Mouse (Mus musculus): ENCODE data around the gene Poln. TPM values are rescaled to one million over a fixed set of nuclear protein-coding genes. Genes with fewer than 3 reads are reported as not detected.

The Poln gene
- polyA plus RNA-seq, 1 experiment: 0.29 TPM

DNA sequence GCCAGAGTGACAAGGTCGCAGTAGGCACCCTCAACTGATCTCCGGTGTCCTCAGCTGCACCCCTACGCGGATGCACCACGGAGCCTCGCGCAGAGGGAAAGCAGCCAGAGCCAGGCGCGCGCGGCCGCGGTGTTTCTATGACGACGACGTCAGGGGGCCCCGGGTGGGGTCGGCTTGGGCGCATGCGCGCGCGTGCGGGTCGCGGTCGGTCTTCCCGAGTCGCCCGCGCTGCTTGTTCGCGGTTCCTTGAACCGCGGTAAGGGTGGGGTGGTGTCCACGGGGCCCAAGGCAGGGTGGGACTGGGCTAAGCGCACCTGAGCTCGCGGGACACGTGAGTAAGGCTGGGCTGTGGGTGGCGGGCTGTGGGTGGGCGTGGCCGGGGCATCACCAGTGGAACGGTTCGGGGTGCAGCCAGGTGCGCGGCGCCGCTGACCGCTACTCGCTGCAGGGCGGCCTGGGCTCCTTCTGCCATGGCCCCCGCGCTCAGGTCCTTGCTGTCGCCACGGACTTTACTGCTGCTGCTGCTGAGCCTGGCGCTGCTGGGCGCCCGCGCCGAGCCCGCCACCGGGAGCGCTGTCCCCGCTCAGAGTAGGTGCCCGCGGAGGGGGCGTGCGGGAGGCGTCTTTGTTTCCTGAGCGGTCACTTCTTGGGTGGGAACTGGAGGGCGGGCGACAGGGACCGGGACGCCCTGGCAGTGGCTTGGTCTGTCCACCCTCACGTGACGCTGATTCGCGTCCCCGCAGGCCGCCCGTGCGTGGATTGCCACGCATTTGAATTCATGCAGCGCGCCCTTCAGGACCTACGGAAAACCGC, 185.7 kb downstream of the Poln start, which contains the start of gene Gm1673:
Gene Gm1673, plus strand, starts transcription at position 125 of the 813 bp plus-strand sequence.
- Histone ChIP-seq H3K4me3 (ENCODE audit: extremely low read depth, insufficient read depth, insufficient read length) (peak within 1 kb of the TSS; percentile 66), H3K27me3 (ENCODE audit: control insufficient read depth, insufficient read depth, low read length) (peaks cover 7% of the 10 kb centered on the region; the same call in 1 of the 2 replicates), H3K4me1 (ENCODE audit: control insufficient read depth, insufficient read depth, insufficient read length) (peaks cover 10% of the 10 kb centered on the region), H3K27ac (ENCODE audit: insufficient read depth, low read length) (no peak within 1 kb of the TSS), H3K36me3 (ENCODE audit: control insufficient read depth, insufficient read depth, low read length) (no peaks in the 10 kb centered on the region)
- WGBS: under 1% methylated on average over 86 of the region's 88 CpGs
- peak in 1 of 2 experiments; percentile 33 for DNase-seq (ENCODE audit: low read depth in 1 of 2, low spot score in 2 of 2)
- TF ChIP-seq POLR2A (IDR thresholded peaks at IDR 0.05; ENCODE audit: low read depth, low read length): no peak
- TF ChIP-seq CTCF (IDR thresholded peaks at IDR 0.05; ENCODE audit: extremely low read depth, insufficient read depth, insufficient read length, insufficient replicate concordance): no peak

DNA sequence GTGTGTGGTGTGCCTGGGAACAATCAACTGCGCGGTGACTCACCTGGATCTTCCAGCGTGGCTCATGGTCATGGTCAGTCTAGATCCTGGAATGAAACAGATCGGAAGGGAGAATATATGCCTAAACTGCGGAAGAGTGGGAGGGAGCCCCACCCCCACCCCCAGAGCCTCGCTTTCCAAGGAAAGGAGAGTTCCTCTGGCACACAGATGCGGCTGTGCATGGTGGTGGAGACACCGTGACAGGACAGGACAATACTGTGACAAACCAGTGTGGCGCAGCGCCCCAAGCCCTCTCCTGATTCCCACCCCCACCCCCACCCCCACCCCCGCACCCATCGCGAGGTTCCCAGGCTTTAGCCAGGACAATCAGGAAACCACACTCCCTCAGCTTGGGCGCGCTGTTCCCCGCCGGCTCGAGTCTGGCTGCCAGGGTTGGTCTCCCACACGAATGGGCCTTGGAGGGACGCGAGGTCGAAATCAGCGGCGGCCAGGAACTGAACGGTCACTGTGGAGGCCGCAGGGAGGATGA, 186.5 kb downstream of the Poln start:
- H3K4me3 ChIP-seq (ENCODE audit: extremely low read depth, insufficient read depth, insufficient read length): peak overlapping the region; percentile 66
- no peaks in the 10 kb centered on the region for H3K36me3 ChIP-seq (ENCODE audit: control insufficient read depth, insufficient read depth, low read length)
- TF ChIP-seq CTCF (IDR thresholded peaks at IDR 0.05; ENCODE audit: extremely low read depth, insufficient read depth, insufficient read length, insufficient replicate concordance): no peak
- TF ChIP-seq POLR2A (IDR thresholded peaks at IDR 0.05; ENCODE audit: low read depth, low read length): no peak
- 19% methylated on average over 25 of the region's 26 CpGs for WGBS
- H3K27ac ChIP-seq (ENCODE audit: insufficient read depth, low read length): no peak overlapping the region
- H3K27me3 ChIP-seq (ENCODE audit: control insufficient read depth, insufficient read depth, low read length): peaks cover 7% of the 10 kb centered on the region; the same call in 1 of the 2 replicates
- peaks cover 10% of the 10 kb centered on the region for H3K4me1 ChIP-seq (ENCODE audit: control insufficient read depth, insufficient read depth, insufficient read length)
- DNase-seq (ENCODE audit: low read depth in 1 of 2, low spot score in 2 of 2): no peak

DNA sequence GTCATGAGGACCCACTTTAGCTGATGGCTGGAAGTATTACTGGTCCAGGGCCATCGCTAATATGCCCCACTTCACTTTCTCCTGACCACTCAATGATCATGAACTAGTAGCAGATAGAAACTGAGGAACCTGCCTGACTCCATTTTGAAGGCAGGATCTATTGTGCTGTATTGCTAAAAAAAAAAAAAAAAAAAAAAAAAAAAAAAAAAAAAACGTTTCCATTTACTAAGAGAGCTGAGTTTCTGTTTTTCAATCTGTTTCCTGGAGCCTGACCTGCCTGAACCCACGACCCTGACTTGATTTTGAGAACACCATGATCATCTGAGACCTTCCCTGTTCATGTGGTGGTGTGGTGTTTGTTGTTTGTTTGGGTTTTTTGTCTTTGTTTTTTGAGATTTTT, 193.0 kb downstream of the Poln start:
- Histone ChIP-seq H3K27ac (ENCODE audit: insufficient read depth, low read length) (no peak overlapping the region), H3K36me3 (ENCODE audit: control insufficient read depth, insufficient read depth, low read length) (no peaks in the 10 kb centered on the region), H3K27me3 (ENCODE audit: control insufficient read depth, insufficient read depth, low read length) (no peaks in the 10 kb centered on the region), H3K4me1 (ENCODE audit: control insufficient read depth, insufficient read depth, insufficient read length) (no peaks in the 10 kb centered on the region), H3K4me3 (ENCODE audit: extremely low read depth, insufficient read depth, insufficient read length) (no peak overlapping the region)
- 33% methylated on average over 3 of the region's 3 CpGs for WGBS
- TF ChIP-seq POLR2A (IDR thresholded peaks at IDR 0.05; ENCODE audit: low read depth, low read length): no peak
- TF ChIP-seq CTCF (IDR thresholded peaks at IDR 0.05; ENCODE audit: extremely low read depth, insufficient read depth, insufficient read length, insufficient replicate concordance): no peak
- no peak for DNase-seq (ENCODE audit: low read depth in 1 of 2, low spot score in 2 of 2)

DNA sequence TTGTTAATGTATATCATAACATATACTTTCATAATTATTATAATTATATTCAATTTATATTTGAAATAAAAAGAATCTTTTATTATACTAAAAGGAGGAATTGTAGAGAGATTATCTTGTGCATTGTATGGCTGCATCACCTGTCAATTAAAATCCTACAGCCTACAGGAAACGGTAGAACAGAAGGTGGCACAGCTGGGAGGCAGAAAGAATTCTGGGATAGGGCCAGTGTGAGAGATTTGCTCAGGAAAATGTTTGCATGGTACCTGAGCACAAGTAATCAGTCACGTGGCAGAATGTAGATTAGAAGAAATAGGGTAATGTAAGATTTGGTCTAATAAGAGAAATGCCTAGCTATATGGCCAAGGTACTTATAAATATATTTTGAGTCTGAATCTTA, 194.5 kb downstream of the Poln start:
- no peak overlapping the region for H3K4me3 ChIP-seq (ENCODE audit: extremely low read depth, insufficient read depth, insufficient read length)
- 73% methylated on average over 2 of the region's 2 CpGs for WGBS
- H3K36me3 ChIP-seq (ENCODE audit: control insufficient read depth, insufficient read depth, low read length): no peaks in the 10 kb centered on the region
- no peak for DNase-seq (ENCODE audit: low read depth in 1 of 2, low spot score in 2 of 2)
- no peak overlapping the region for H3K27ac ChIP-seq (ENCODE audit: insufficient read depth, low read length)
- TF ChIP-seq CTCF (IDR thresholded peaks at IDR 0.05; ENCODE audit: extremely low read depth, insufficient read depth, insufficient read length, insufficient replicate concordance) (no peak), POLR2A (IDR thresholded peaks at IDR 0.05; ENCODE audit: low read depth, low read length) (no peak)
- H3K27me3 ChIP-seq (ENCODE audit: control insufficient read depth, insufficient read depth, low read length): no peaks in the 10 kb centered on the region
- no peaks in the 10 kb centered on the region for H3K4me1 ChIP-seq (ENCODE audit: control insufficient read depth, insufficient read depth, insufficient read length)

DNA sequence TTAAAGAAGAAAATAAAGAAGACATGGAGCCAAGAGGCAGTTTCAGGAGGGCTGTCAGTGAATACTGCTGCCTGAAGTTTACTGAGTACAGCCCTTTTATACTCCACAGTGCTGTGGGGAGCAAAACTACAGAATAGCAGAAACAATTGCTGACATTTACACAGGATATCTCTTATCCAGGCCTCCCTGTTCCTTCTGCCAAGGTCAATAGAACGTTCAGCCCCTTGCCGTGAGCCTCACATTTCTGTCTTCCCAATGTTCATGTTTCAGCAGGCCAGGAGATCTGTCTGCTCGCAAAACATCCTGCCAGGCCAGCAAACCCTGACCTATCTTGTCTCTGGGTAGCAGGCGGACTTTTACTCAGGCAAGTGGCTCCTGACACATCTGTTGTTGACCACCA, 209.9 kb downstream of the Poln start:
- DNase-seq (ENCODE audit: low read depth in 1 of 2, low spot score in 2 of 2): no peak
- Histone ChIP-seq H3K4me3 (ENCODE audit: extremely low read depth, insufficient read depth, insufficient read length) (no peak overlapping the region), H3K4me1 (ENCODE audit: control insufficient read depth, insufficient read depth, insufficient read length) (peaks cover 4% of the 10 kb centered on the region; the same call in 1 of the 2 replicates), H3K27me3 (ENCODE audit: control insufficient read depth, insufficient read depth, low read length) (no peaks in the 10 kb centered on the region), H3K27ac (ENCODE audit: insufficient read depth, low read length) (no peak overlapping the region), H3K36me3 (ENCODE audit: control insufficient read depth, insufficient read depth, low read length) (no peaks in the 10 kb centered on the region)
- no peak for TF ChIP-seq POLR2A (IDR thresholded peaks at IDR 0.05; ENCODE audit: low read depth, low read length)
- no peak for TF ChIP-seq CTCF (IDR thresholded peaks at IDR 0.05; ENCODE audit: extremely low read depth, insufficient read depth, insufficient read length, insufficient replicate concordance)
- 77% methylated on average over 4 of the region's 4 CpGs for WGBS

Other genes starting within 250 kb of the Poln start
- 29.8 and 37.2 TPM in 2 replicates for gene Nelfa, start 233.0 kb downstream of the Poln start, polyA plus RNA-seq (2012; rRNA removed)
- gene Gm1673, start 186.0 kb downstream of the Poln start, polyA plus RNA-seq (2012; rRNA removed): 6.0 and 12.8 TPM in 2 replicates
- gene Nat8l, start 173.5 kb downstream of the Poln start, polyA plus RNA-seq (2012; rRNA removed): 2.8 and 3.6 TPM in 2 replicates
- 0.55 and 0.70 TPM in 2 replicates for gene Haus3, start 79 bp upstream of the Poln start, polyA plus RNA-seq (2012; rRNA removed)
- gene Mxd4, start 18.3 kb upstream of the Poln start, polyA plus RNA-seq (2012; rRNA removed): 147 and 188 TPM in 2 replicates
- 3.8 and 7.5 TPM in 2 replicates for gene Zfyve28, start 119.0 kb upstream of the Poln start, polyA plus RNA-seq (2012; rRNA removed)
- 0.04 TPM in 2 replicates for gene Cfap99, start 119.2 kb upstream of the Poln start, polyA plus RNA-seq (2012; rRNA removed)
- 37.8 and 38.4 TPM in 2 replicates for gene Rnf4, start 166.8 kb upstream of the Poln start, polyA plus RNA-seq (2012; rRNA removed)
- 28.0 and 37.6 TPM in 2 replicates for gene Fam193a, start 200.5 kb upstream of the Poln start, polyA plus RNA-seq (2012; rRNA removed)